Mouse (Mus musculus) hindbrain, embryonic 11.5 days (tissue): ENCODE measurements at regions not wholly inside any gene's neighbourhood (a gene's known extent, or its start where the extent isn't known, plus 50 kb on each side); places are given as distances from the start of the nearest gene placed in this dataset.

Source experiments
- ATAC-seq: fragments of 200-750 bp; cut with Nextera tagmentation; 2 replicates; pipeline ENCODE4 v1.8.0; 2017; ENCODE audit warnings: mild to moderate bottlenecking, moderate TSS enrichment, moderate library complexity; ENCODE audit not compliant: low FRiP score
- DNase-seq: peaks from one replicate; pipeline ENCODE4 v3.0.0-alpha.2; 2015; ENCODE audit warnings: low spot score
- H3K27ac ChIP-seq: fragments of 300-500 bp; sonication (generic); 2 replicates; pipeline ENCODE4 v1.5.1; 2014; ENCODE audit warnings: mild to moderate bottlenecking, low read depth, low read length
- H3K27me3 ChIP-seq: fragments of 300-500 bp; sonication (generic); 2 replicates; pipeline ENCODE4 v1.6.1; 2014; ENCODE audit warnings: mild to moderate bottlenecking, low read length, moderate library complexity, mixed read lengths; ENCODE audit not compliant: control insufficient read depth, insufficient read depth
- H3K36me3 ChIP-seq: fragments of 300-500 bp; sonication (generic); 2 replicates; pipeline ENCODE4 v1.6.1; 2014; ENCODE audit warnings: mild to moderate bottlenecking, low read length, moderate library complexity, mixed read lengths; ENCODE audit not compliant: control insufficient read depth, insufficient read depth
- H3K4me1 ChIP-seq: fragments of 300-500 bp; sonication (generic); replicated peaks from 2 replicates; pipeline ENCODE4 v1.6.1; 2014; ENCODE audit warnings: low read length, mixed read lengths; ENCODE audit not compliant: control insufficient read depth, insufficient read depth
- H3K4me2 ChIP-seq: fragments of 300-500 bp; sonication (generic); replicated peaks from 2 replicates; pipeline ENCODE4 v1.6.1; 2014; ENCODE audit warnings: mild to moderate bottlenecking, low read depth, low read length
- H3K4me3 ChIP-seq: fragments of 300-500 bp; sonication (generic); 2 replicates; pipeline ENCODE4 v1.5.1; 2014; ENCODE audit warnings: low read depth, low read length
- H3K9ac ChIP-seq: fragments of 300-500 bp; sonication (generic); 2 replicates; pipeline ENCODE4 v1.6.1; 2014; ENCODE audit warnings: low read depth, low read length
- H3K9me3 ChIP-seq: fragments of 300-500 bp; sonication (generic); 2 replicates; pipeline ENCODE4 v1.6.1; 2016; ENCODE audit warnings: low read length; ENCODE audit not compliant: control insufficient read depth
- WGBS: fragments of 180-500 bp; shearing (Covaris S2); extraction: QIAGEN DNeasy Blood & Tissue Kit; methylation state at CpG from one replicate; pipeline ENCODE4 v1.1.7; 2014; 5-methylcytosine and 5-hydroxymethylcytosine counted together

DNA sequence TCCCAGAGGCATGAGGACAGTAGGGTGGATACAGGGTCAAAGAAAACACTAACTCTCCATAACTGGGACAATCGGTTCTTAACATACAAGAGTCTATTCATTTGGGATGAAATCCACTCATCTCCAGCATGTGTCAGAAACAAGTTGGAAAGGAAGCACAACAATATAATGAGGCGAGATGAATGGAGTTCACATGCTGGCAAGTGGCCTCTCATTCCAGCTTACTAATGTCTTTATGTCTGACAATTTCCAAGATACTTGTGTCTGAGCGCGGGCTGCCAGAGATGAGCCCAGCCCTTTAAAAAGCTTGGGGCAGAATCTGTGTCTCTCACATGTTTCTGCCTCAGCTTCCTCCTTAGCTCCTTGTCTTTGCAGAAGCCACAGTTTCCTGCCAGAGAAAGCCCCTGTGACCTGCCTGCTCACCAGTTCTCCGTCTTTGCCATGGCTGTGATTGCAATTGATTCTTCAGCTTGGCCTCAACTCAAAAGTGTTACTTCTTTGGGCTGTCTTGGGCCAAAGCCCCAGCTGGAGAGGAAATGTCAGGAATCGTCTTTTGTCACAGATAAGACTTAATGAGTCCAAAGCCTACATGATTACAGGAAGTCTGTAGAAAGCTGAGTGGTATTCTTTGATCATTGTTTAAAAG is 352.5 kb downstream of the Plk2 start:
- ATAC-seq (no peak), DNase-seq (no peak)
- Histone ChIP-seq H3K4me3 (no peak overlapping the region), H3K27ac (no peak overlapping the region), H3K36me3 (no peaks in the 10 kb centered on the region), H3K27me3 (no peaks in the 10 kb centered on the region), H3K4me2 (no peak overlapping the region), H3K4me1 (no peaks in the 10 kb centered on the region), H3K9me3 (no peaks in the 10 kb centered on the region), H3K9ac (no peak overlapping the region)
- 62% methylated on average over 6 of the region's 6 CpGs for WGBS

DNA sequence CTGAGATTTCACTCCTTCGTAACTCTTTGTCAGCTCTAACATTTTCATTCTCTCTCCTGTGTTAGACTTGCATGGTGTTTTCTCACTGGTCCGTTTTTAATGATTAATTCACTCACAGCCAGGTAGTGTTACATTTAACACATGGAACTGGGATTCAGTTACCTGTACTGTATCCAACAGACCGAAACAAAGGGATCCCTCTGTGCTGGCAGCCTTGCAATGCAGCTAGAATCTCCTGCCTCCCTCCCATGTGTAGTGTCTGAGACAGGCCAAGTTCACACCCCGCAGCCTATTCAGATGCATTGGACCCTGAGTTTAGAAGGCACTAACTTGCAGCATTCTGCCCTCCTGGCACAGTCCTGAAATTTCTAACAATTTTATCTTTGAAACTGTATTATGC is 357.9 kb downstream of the Plk2 start:
- WGBS: 82% methylated on average over 4 of the region's 4 CpGs
- no peaks in the 10 kb centered on the region for H3K4me1 ChIP-seq
- H3K27me3 ChIP-seq: no peaks in the 10 kb centered on the region
- H3K9me3 ChIP-seq: no peaks in the 10 kb centered on the region
- no peak overlapping the region for H3K4me2 ChIP-seq
- H3K36me3 ChIP-seq: no peaks in the 10 kb centered on the region
- H3K9ac ChIP-seq: no peak overlapping the region
- H3K4me3 ChIP-seq: no peak overlapping the region
- ATAC-seq: no peak
- H3K27ac ChIP-seq: no peak overlapping the region
- DNase-seq: no peak

GRCm38 (mm10) chr13:110754548-110754947 is 359.7 kb downstream of the Plk2 start:
- no peak for DNase-seq
- Histone ChIP-seq H3K4me1 (no peaks in the 10 kb centered on the region), H3K27ac (no peak overlapping the region), H3K36me3 (no peaks in the 10 kb centered on the region), H3K27me3 (no peaks in the 10 kb centered on the region), H3K4me2 (no peak overlapping the region), H3K9me3 (no peaks in the 10 kb centered on the region), H3K4me3 (no peak overlapping the region), H3K9ac (no peak overlapping the region)
- ATAC-seq: no peak
- 88% methylated on average over 9 of the region's 9 CpGs for WGBS

DNA sequence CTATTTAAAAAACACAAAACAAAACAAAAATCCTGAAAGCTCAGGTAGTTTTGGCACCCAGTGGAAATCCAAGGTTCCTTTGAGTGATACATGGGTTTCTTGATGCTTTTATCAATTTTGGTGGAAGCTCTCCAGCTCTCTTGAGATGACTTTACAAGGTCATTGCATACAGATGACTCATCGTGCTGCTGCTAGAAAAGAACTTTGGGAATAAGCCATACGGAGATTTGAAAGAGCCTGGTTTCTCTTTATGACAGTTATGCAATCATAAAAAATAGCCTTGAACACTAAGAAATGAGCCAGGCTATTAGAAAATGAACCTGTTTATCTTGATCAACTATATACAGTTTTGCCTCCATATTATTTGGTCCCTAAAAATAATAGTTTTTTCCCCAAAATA is 362.0 kb downstream of the Plk2 start:
- ATAC-seq (no peak), DNase-seq (no peak)
- Histone ChIP-seq H3K4me1 (no peaks in the 10 kb centered on the region), H3K9ac (no peak overlapping the region), H3K9me3 (no peaks in the 10 kb centered on the region), H3K27ac (no peak overlapping the region), H3K36me3 (no peaks in the 10 kb centered on the region), H3K4me2 (no peak overlapping the region), H3K4me3 (no peak overlapping the region), H3K27me3 (no peaks in the 10 kb centered on the region)
- 85% methylated on average over 2 of the region's 2 CpGs for WGBS

GRCm38 (mm10) chr13:110769210-110769609 is 374.4 kb downstream of the Plk2 start:
- Histone ChIP-seq H3K9ac (no peak overlapping the region), H3K36me3 (no peaks in the 10 kb centered on the region), H3K27me3 (no peaks in the 10 kb centered on the region), H3K9me3 (no peaks in the 10 kb centered on the region), H3K4me2 (no peak overlapping the region), H3K4me1 (no peaks in the 10 kb centered on the region), H3K4me3 (no peak overlapping the region), H3K27ac (no peak overlapping the region)
- DNase-seq: no peak
- no peak for ATAC-seq

GRCm38 (mm10) chr13:110775251-110775650 is 380.4 kb downstream of the Plk2 start:
- Histone ChIP-seq H3K27me3 (no peaks in the 10 kb centered on the region), H3K27ac (no peak overlapping the region), H3K4me1 (no peaks in the 10 kb centered on the region), H3K9ac (no peak overlapping the region), H3K4me2 (no peak overlapping the region), H3K4me3 (no peak overlapping the region), H3K9me3 (no peaks in the 10 kb centered on the region), H3K36me3 (no peaks in the 10 kb centered on the region)
- DNase-seq (no peak), ATAC-seq (no peak)

- 73% methylated on average over 12 of the region's 12 CpGs for WGBS
- ATAC-seq: no peak
- DNase-seq: no peak
- H3K36me3 ChIP-seq: no peaks in the 10 kb centered on the region
- no peak overlapping the region for H3K27ac ChIP-seq
- H3K4me3 ChIP-seq: no peak overlapping the region
- H3K4me1 ChIP-seq: no peaks in the 10 kb centered on the region
- no peaks in the 10 kb centered on the region for H3K27me3 ChIP-seq
- no peak overlapping the region for H3K9ac ChIP-seq
- no peak overlapping the region for H3K4me2 ChIP-seq
- no peaks in the 10 kb centered on the region for H3K9me3 ChIP-seq
Observed at GRCm38 (mm10) chr13:110784162-110784785, 389.4 kb downstream of the Plk2 start.

- DNase-seq (no peak), ATAC-seq (no peak)
- Histone ChIP-seq H3K9ac (no peak overlapping the region), H3K4me1 (no peaks in the 10 kb centered on the region), H3K4me3 (no peak overlapping the region), H3K27me3 (no peaks in the 10 kb centered on the region), H3K4me2 (no peak overlapping the region), H3K27ac (no peak overlapping the region), H3K9me3 (no peaks in the 10 kb centered on the region), H3K36me3 (no peaks in the 10 kb centered on the region)
- 88% methylated on average over 5 of the region's 5 CpGs for WGBS
Observed at GRCm38 (mm10) chr13:110784822-110785221, 390.0 kb downstream of the Plk2 start.

DNA sequence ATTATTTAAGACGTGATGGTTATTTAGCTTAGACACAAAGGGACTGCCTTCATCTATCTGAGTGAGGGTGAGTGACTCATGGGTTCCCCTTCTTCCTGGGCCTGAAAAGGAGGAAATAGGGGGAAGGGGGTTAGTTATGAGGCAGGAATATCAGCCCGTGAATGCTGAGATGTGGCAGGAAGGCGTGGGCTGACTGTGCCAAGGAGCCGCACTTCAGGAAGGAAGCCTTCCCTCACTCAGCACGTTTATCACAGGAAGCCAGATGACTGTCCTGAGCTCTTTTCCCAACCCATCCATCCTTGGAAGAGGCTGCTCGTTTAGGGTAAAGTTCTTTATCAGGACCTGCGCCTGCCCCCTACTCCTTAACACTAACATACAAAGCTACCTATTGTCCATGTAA is 403.5 kb downstream of the Plk2 start:
- no peaks in the 10 kb centered on the region for H3K36me3 ChIP-seq
- H3K4me2 ChIP-seq: no peak overlapping the region
- H3K4me3 ChIP-seq: no peak overlapping the region
- DNase-seq (no peak), ATAC-seq (no peak)
- no peaks in the 10 kb centered on the region for H3K27me3 ChIP-seq
- WGBS: 63% methylated on average over 7 of the region's 7 CpGs
- no peak overlapping the region for H3K27ac ChIP-seq
- H3K4me1 ChIP-seq: no peaks in the 10 kb centered on the region
- no peaks in the 10 kb centered on the region for H3K9me3 ChIP-seq
- no peak overlapping the region for H3K9ac ChIP-seq
